9 mouse cellular contexts compared by ENCODE assay signal in genomic region chr11:97798083-97798435, GRCm38 (mm10). TPM values are rescaled to one million over a fixed set of nuclear protein-coding genes. Genes with fewer than 3 reads are reported as not detected.
DNase-seq lines count a peak whose midpoint lies in the region; ATAC-seq and TF ChIP-seq lines count a peak whose summit lies in the region.
"Had no signal": no experiment of that assay in that cellular context is flagged by ENCODE, and none has a peak within 500 bp of the region (broad histone marks: within the 10 kb centered on the region; RNA-seq: fewer than 3 reads in every experiment).

No protein-coding gene starts in this region.

- no peaks in the 10 kb centered on the region for H3K79me2 ChIP-seq in CH12.LX (replicated peaks; ENCODE audit: control insufficient read depth, extremely low read depth, insufficient read depth, poor library complexity, severe bottlenecking)

- TF ChIP-seq CTCF in CH12.LX (conservative IDR thresholded peaks at IDR 0.05 in 1 of 2, IDR thresholded peaks at IDR 0.05 in 1 of 2; ENCODE audit: low read depth in 2 of 2, low read length in 2 of 2): no peak
- TF ChIP-seq CTCF in liver, postnatal 0 days (IDR thresholded peaks at IDR 0.05; ENCODE audit: low read depth): no peak

- WGBS in hindbrain, embryonic 12.5 days: 34% methylated on average over 8 of the region's 8 CpGs
- WGBS in liver, postnatal 0 days (ENCODE audit: insufficient replicate concordance): 52% methylated on average over 8 of the region's 8 CpGs

- H3K27me3 ChIP-seq in CH12.LX (replicated peaks): no peaks in the 10 kb centered on the region
- no peaks in the 10 kb centered on the region for H3K27me3 ChIP-seq in hindbrain, embryonic 12.5 days
- no peaks in the 10 kb centered on the region for H3K27me3 ChIP-seq in liver, postnatal 0 days (ENCODE audit: insufficient read depth, low read length)

- no peak overlapping the region for H3K27ac ChIP-seq in CH12.LX (ENCODE audit: insufficient read depth, low read depth)
- no peak overlapping the region for H3K27ac ChIP-seq in hindbrain, embryonic 12.5 days
- no peak overlapping the region for H3K27ac ChIP-seq in liver, postnatal 0 days (ENCODE audit: low read depth)

- DNase-seq in A20 (ENCODE audit: low read depth, low spot score): peak; percentile 56
- DNase-seq in CH12.LX (ENCODE audit: extremely low read depth): no peak
- DNase-seq in liver, postnatal 0 days: no peak
- no peak for DNase-seq in layer of hippocampus, postnatal 36 days
- no peak for DNase-seq in cerebellum, postnatal 10 days
- no peak for DNase-seq in cerebellum, postnatal 25 days

- no peak for ATAC-seq in hindbrain, embryonic 12.5 days (ENCODE audit: low FRiP score)
- no peak for ATAC-seq in liver, postnatal 0 days

- H3K9ac ChIP-seq in CH12.LX (ENCODE audit: insufficient read depth, low read depth): no peak overlapping the region
- H3K9ac ChIP-seq in hindbrain, embryonic 12.5 days: no peak overlapping the region
- no peak overlapping the region for H3K9ac ChIP-seq in liver, postnatal 0 days (replicated peaks)

- peak overlapping the region; percentile 34; the same call in 1 of the 2 replicates for H3K4me2 ChIP-seq in CH12.LX (ENCODE audit: insufficient read depth, low read depth, poor library complexity, severe bottlenecking)
- H3K4me2 ChIP-seq in hindbrain, embryonic 12.5 days (replicated peaks): peak overlapping the region; percentile 77
- peak overlapping the region; percentile 95; the same call in 1 of the 2 replicates for H3K4me2 ChIP-seq in liver, postnatal 0 days (ENCODE audit: low read depth, low read length)

- in situ Hi-C loops in CH12.LX (cut with MboI; ENCODE audit: low pct_ligation_motif_present, low pct_unique_long_range_greater_than_20kb, low sequenced_read_pairs): loop anchor here (5.0 kb wide), 3 partner anchors 44 to 189 kb away; partner anchors contain the start of genes B230217C12Rik, Fbxo47 and Plxdc1

- TF ChIP-seq EP300 in CH12.LX (IDR thresholded peaks at IDR 0.05; ENCODE audit: low read length): no peak
- no peak for TF ChIP-seq EP300 in liver, postnatal 0 days (IDR thresholded peaks at IDR 0.05; ENCODE audit: low read depth)

- dilution Hi-C loops in CH12.LX (cut with MboI; ENCODE audit: extremely low pct_ligation_motif_present, extremely low pct_unique_long_range_greater_than_20kb, low sequenced_read_pairs): no loop called here

- no peaks in the 10 kb centered on the region for H3K9me3 ChIP-seq in CH12.LX (replicated peaks; ENCODE audit: low read length)
- no peaks in the 10 kb centered on the region for H3K9me3 ChIP-seq in hindbrain, embryonic 12.5 days (replicated peaks)
- no peaks in the 10 kb centered on the region for H3K9me3 ChIP-seq in liver, postnatal 0 days (ENCODE audit: low read length)

- no peak for TF ChIP-seq POLR2A in CH12.LX (IDR thresholded peaks at IDR 0.05; ENCODE audit: low read depth, low read length)

- TF ChIP-seq RAD21 in CH12.LX (IDR thresholded peaks at IDR 0.05; ENCODE audit: low read depth, low read length): no peak

- H3K4me1 ChIP-seq in CH12.LX (ENCODE audit: control insufficient read depth in 1 of 2, insufficient read depth in 2 of 2): peaks cover 14 to 51% of the 10 kb centered on the region in 2 experiments
- peaks cover 22% of the 10 kb centered on the region for H3K4me1 ChIP-seq in hindbrain, embryonic 12.5 days
- peaks cover 15% of the 10 kb centered on the region for H3K4me1 ChIP-seq in liver, postnatal 0 days (ENCODE audit: insufficient read depth)

- H3K4me3 ChIP-seq in CH12.LX (replicated peaks in 1 of 3; ENCODE audit: low read depth in 2 of 3, low read length in 2 of 3, poor library complexity in 1 of 3): peak overlapping the region in 2 of 3 experiments; percentile 39 to 79
- H3K4me3 ChIP-seq in hindbrain, embryonic 12.5 days: peak overlapping the region; percentile 93; the same call in 1 of the 2 replicates
- H3K4me3 ChIP-seq in liver, postnatal 0 days (ENCODE audit: low read depth, low read length): no peak overlapping the region

- H3K36me3 ChIP-seq in CH12.LX (replicated peaks in 1 of 2; ENCODE audit: control insufficient read depth in 1 of 2, insufficient read depth in 1 of 2, low read length in 1 of 2): peaks cover 0 to 2% of the 10 kb centered on the region in 2 experiments
- no peaks in the 10 kb centered on the region for H3K36me3 ChIP-seq in hindbrain, embryonic 12.5 days
- H3K36me3 ChIP-seq in liver, postnatal 0 days (replicated peaks; ENCODE audit: insufficient read depth, low read length): no peaks in the 10 kb centered on the region

TF ChIP-seq in CH12.LX, 34 proteins besides CTCF, POLR2A, EP300 and RAD21:
- TF ChIP-seq BHLHE40 (IDR thresholded peaks at IDR 0.05; ENCODE audit: low read depth, low read length) (peak; percentile 40; the same call in 1 of the 2 replicates), UBTF (IDR thresholded peaks at IDR 0.05; ENCODE audit: low read depth, low read length) (no peak)
TF ChIP-seq in CH12.LX: peak in this region for 1.

RNA-seq across cellular contexts. Expression of gene Lasp1, which starts 0.7 kb away (rescaled TPM):
- total RNA-seq in CH12.LX (2012; rRNA removed): 16.8 and 18.6 TPM in 2 replicates
- total RNA-seq in CH12.LX (2014; rRNA removed): 12.3 and 12.5 TPM in 2 replicates
- 45.1 and 45.4 TPM in 2 replicates for polyA plus RNA-seq in CH12.LX (2012; ENCODE audit: insufficient read length, low read depth)
- 111 and 120 TPM in 2 replicates for polyA plus RNA-seq in hindbrain, embryonic 12.5 days (2016; fragmentation: Nextera tagmentation; extraction: Ambion mirVana)
- polyA plus RNA-seq in liver, postnatal 0 days (2015; fragmentation: Nextera tagmentation; extraction: Ambion mirVana): 30.0 and 32.2 TPM in 2 replicates
- 10 to 100 TPM; 98.0 to 98.2 TPM for total RNA-seq in layer of hippocampus, postnatal 36 days (2021)

RNA-seq across cellular contexts. Expression of gene Rpl23, which starts 15.8 kb away (rescaled TPM):
- total RNA-seq in CH12.LX (2012; rRNA removed) (2,073 and 2,338 TPM in 2 replicates), CH12.LX (2014; rRNA removed) (1,878 and 2,226 TPM in 2 replicates)
- 1,387 and 2,564 TPM in 2 replicates for polyA plus RNA-seq in CH12.LX (2012; ENCODE audit: insufficient read length, low read depth)
- 347 and 376 TPM in 2 replicates for polyA plus RNA-seq in hindbrain, embryonic 12.5 days (2016; fragmentation: Nextera tagmentation; extraction: Ambion mirVana)
- polyA plus RNA-seq in liver, postnatal 0 days (2015; fragmentation: Nextera tagmentation; extraction: Ambion mirVana): 409 and 433 TPM in 2 replicates
- 100 to 1,000 TPM; 355 TPM for total RNA-seq in layer of hippocampus, postnatal 36 days (2021)

RNA-seq across cellular contexts. Expression of gene 1700001P01Rik, which starts 22.3 kb away (rescaled TPM):
- total RNA-seq in CH12.LX (2012; rRNA removed) (0.47 and 0.50 TPM in 2 replicates), CH12.LX (2014; rRNA removed) (not detected in 2 replicates)
- polyA plus RNA-seq in CH12.LX (2012; ENCODE audit: insufficient read length, low read depth): 0.41 TPM in 1 of 2 replicates, not detected in the other
- 0.68 and 0.98 TPM in 2 replicates for polyA plus RNA-seq in hindbrain, embryonic 12.5 days (2016; fragmentation: Nextera tagmentation; extraction: Ambion mirVana)
- not detected in 2 replicates for polyA plus RNA-seq in liver, postnatal 0 days (2015; fragmentation: Nextera tagmentation; extraction: Ambion mirVana)
- total RNA-seq in layer of hippocampus, postnatal 36 days (2021): 1 to 10 TPM in 1 of 2 experiments, under 1 TPM in 1; 0.60 to 1.3 TPM
- total RNA-seq: hematopoietic stem cell, adult 5-6 weeks; megakaryocyte, adult 5-6 weeks had no signal

RNA-seq across cellular contexts. Expression of gene Cwc25, which starts 31.7 kb away (rescaled TPM):
- 16.7 and 17.3 TPM in 2 replicates for total RNA-seq in CH12.LX (2012; rRNA removed)
- 19.3 and 19.6 TPM in 2 replicates for total RNA-seq in CH12.LX (2014; rRNA removed)
- 21.5 and 21.7 TPM in 2 replicates for polyA plus RNA-seq in CH12.LX (2012; ENCODE audit: insufficient read length, low read depth)
- 22.0 and 25.4 TPM in 2 replicates for polyA plus RNA-seq in hindbrain, embryonic 12.5 days (2016; fragmentation: Nextera tagmentation; extraction: Ambion mirVana)
- 5.5 and 5.8 TPM in 2 replicates for polyA plus RNA-seq in liver, postnatal 0 days (2015; fragmentation: Nextera tagmentation; extraction: Ambion mirVana)
- total RNA-seq in layer of hippocampus, postnatal 36 days (2021): 10 to 100 TPM; 19.5 to 19.8 TPM

RNA-seq across cellular contexts. Expression of gene B230217C12Rik, which starts 42.5 kb away (rescaled TPM):
- total RNA-seq in CH12.LX (2012; rRNA removed): 4.6 and 4.9 TPM in 2 replicates
- 13.7 and 14.0 TPM in 2 replicates for total RNA-seq in CH12.LX (2014; rRNA removed)
- 11.9 and 12.4 TPM in 2 replicates for polyA plus RNA-seq in CH12.LX (2012; ENCODE audit: insufficient read length, low read depth)
- polyA plus RNA-seq in hindbrain, embryonic 12.5 days (2016; fragmentation: Nextera tagmentation; extraction: Ambion mirVana): 14.1 and 14.8 TPM in 2 replicates
- polyA plus RNA-seq in liver, postnatal 0 days (2015; fragmentation: Nextera tagmentation; extraction: Ambion mirVana): 0.25 and 0.28 TPM in 2 replicates
- 10 to 100 TPM; 67.5 to 68.4 TPM for total RNA-seq in layer of hippocampus, postnatal 36 days (2021)

Comparison
In these comparisons a context has a peak if more than half of its experiments do, and no peak if none do; other contexts are left out.
1. H3K4me2 ChIP-seq: peak in every context shown above with its lines; median percentile 95 in liver, postnatal 0 days; 77 in hindbrain, embryonic 12.5 days; 34 in CH12.LX.